Mouse (Mus musculus) lung, embryonic 16.5 days (tissue): Measurements from ENCODE around the gene Emc7. TPM values are rescaled to one million over a fixed set of nuclear protein-coding genes. Genes with fewer than 3 reads are reported as not detected.

Source experiments
- polyA plus RNA-seq: library from polyadenylated mRNA; unstranded; fragments of >200 nt; fragmentation: Nextera tagmentation; extraction: Ambion mirVana; gene quantifications from 2 replicates; pipeline ENCODE4 v1.2.1, GENCODE M21; 2015

The Emc7 gene
- polyA plus RNA-seq, 1 experiment from 2014 or later, result 20.3 TPM

Other genes with a start within 250 kb of the Emc7 start
- gene Lpcat4, start 215.5 kb upstream of the Emc7 start, polyA plus RNA-seq, result 17.3 and 19.4 TPM in 2 replicates
- not detected in 2 replicates for gene Nutm1, start 195.7 kb upstream of the Emc7 start, polyA plus RNA-seq
- gene Nop10, start 193.1 kb upstream of the Emc7 start, polyA plus RNA-seq, result 174 and 177 TPM in 2 replicates
- gene Slc12a6, start 189.2 kb upstream of the Emc7 start, polyA plus RNA-seq, result 8.9 and 9.8 TPM in 2 replicates
- gene Gm21985, start 188.7 kb upstream of the Emc7 start, polyA plus RNA-seq, result not detected in 2 replicates
- gene Emc4, start 87.0 kb upstream of the Emc7 start, polyA plus RNA-seq, result 109 and 113 TPM in 2 replicates
- gene Katnbl1, start 75.8 kb upstream of the Emc7 start, polyA plus RNA-seq, result 39.0 and 45.8 TPM in 2 replicates
- 0.09 and 0.18 TPM in 2 replicates for gene Chrm5, start 25.8 kb downstream of the Emc7 start, polyA plus RNA-seq
- gene Aven, start 38.0 kb downstream of the Emc7 start, polyA plus RNA-seq, result 4.4 and 4.6 TPM in 2 replicates